Mouse (Mus musculus) left cerebral cortex, adult 18-20 months (tissue): ENCODE data around the gene Sash1. TPM values are rescaled to one million over a fixed set of nuclear protein-coding genes. Genes with fewer than 3 reads are reported as not detected.

ENCODE experiments used
- DNase-seq, 2 experiments: peaks; one replicate each; pipeline ENCODE4 v3.0.0; 2021 to 2022; ENCODE audit warnings: low spot score in 2 of 2, mixed read lengths in 1 of 2
- total RNA-seq, 2 experiments: library from RNA; stranded (reverse); gene quantifications; 2 replicates each; pipeline ENCODE4 v1.2.3; 2021

The Sash1 gene
- total RNA-seq, 2 experiments from 2014 or later, result 44.3 to 53.6 TPM

DNA sequence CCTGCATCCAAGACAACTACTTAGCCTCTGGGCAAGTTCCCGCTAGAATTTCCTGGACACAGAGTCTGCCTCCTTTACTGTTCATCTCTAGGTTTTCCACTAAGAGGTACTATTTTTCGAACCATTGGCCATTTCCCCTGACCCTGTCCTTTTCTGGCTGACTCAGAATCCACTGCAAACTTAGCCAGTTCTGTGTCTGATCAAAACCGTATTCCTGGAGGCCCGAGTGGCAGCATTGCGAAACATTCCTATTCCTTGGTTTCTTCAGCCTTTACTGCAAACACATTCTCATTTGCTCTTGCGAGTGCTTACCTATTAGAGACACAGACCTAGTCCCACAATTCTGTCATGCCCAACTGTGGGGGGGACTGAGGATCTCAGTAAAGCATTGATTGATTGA is 17.2 kb upstream of the Sash1 start:
- DNase-seq, result no peak

- DNase-seq, result no peak
These were observed 16.5 kb upstream of the Sash1 start for GRCm38 (mm10) chr10:8902412-8902811.

GRCm38 (mm10) chr10:8898831-8899511 is 13.1 kb upstream of the Sash1 start:
- no peak for DNase-seq

DNA sequence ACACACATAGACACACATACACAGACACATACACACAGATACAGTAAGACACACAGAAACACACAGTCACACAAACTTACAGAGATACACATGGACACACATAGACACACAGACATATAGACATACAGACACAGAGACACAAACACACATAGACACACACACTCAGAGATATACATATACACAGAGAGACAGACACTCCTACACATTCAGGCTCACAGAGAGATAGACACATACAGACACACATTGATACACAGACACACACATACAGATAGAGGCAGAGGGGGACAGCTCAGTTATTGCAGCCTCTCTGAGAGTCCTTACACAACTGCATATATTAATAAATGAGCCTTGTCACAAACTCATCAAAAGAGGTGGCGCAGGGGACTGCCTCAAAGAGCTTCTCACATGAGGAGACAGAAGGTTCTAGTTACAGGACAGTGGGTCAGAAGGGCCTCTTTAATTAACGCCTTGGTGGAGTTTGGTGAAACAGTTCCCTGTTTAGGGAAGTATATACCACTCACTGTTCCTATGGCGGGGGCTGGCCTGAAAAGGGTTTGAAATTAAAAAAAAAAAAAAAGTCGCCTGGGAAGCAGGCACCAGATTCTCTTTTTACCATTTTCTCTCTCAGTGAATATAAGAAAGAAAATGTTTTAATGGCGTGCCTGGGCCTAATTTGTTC is 12.4 kb upstream of the Sash1 start:
- no peak for DNase-seq

GRCm38 (mm10) chr10:8894965-8895515 is 9.2 kb upstream of the Sash1 start:
- no peak for DNase-seq

DNA sequence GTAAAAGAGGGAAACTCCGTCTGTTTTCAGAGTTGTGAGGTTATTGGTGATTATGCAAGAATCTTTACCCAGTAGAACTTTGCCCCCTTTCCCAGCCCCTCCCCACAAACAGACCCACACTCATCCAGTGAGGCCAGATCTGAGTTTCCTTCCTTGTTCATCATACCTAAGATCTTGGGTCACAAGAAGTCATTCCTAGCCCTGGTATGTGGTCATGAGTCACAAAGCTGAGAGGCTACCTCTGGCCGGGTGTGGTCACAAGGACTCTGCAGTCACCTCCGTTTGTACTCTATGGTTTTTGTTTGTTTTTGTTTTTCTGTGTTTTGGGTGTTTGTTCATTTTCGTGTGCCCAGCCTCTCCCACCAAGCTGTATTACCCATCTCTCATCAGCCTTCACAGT is 4.6 kb upstream of the Sash1 start:
- no peak for DNase-seq

DNA sequence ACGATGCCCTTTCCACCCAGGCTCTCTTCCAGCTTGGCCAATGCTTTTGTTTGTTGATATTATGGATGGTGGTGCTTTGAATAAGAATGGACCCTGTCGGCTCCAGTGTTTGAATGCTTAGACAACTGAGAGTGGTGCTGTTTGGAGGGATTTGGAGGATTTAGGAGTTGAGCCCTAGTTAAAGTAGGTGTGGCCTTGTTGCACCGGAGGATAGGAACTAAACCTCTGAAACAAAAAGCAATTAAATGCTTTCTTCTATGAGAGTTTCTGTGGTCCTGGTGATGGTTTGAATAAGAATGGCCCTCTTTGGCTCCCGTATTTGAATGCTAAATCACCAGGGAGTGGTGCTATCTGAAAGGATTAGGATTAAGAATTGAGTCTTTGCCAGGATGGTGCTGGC is 3.5 kb upstream of the Sash1 start:
- no peak for DNase-seq

DNA sequence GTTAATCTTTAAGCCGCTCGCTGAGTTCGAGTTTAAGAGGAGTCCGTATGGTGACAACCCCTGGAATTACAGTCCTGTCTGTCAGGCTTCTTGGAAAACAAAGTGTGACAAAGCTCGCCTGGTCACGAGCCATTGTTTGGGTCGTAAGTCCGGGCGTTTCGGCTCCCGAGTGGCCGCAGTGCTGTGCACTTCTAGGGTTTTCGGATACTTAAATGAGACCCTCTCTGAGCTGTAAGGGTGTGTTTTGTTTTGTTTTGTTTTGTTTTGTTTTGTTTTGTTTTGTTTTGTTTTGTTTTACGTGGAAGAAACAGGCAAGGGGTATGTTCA is 621 bp upstream of the Sash1 start:
- DNase-seq, result no peak

GRCm38 (mm10) chr10:8885201-8885600 is 669 bp downstream of the Sash1 start:
- DNase-seq, result no peak

DNA sequence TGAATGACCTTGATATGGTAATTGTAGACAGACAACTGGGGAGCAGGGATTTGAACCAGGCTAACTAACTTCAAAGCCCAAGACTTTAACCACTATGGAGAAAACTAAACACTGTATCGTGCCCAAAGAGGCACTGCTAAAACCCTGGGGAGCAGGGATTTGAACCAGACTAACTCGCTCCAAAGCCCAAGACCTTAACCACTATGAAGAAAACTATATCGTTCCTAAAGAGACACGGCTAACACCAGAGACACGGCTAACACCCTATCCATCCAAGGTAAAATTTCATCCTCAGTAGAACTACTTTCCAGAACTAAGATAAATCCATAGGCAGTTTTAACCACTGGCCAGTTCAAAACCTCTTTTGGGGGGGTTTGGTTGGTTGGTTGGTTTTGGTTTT is 1.3 kb downstream of the Sash1 start:
- no peak for DNase-seq

GRCm38 (mm10) chr10:8883686-8884085 is 2.2 kb downstream of the Sash1 start:
- DNase-seq, result no peak

DNA sequence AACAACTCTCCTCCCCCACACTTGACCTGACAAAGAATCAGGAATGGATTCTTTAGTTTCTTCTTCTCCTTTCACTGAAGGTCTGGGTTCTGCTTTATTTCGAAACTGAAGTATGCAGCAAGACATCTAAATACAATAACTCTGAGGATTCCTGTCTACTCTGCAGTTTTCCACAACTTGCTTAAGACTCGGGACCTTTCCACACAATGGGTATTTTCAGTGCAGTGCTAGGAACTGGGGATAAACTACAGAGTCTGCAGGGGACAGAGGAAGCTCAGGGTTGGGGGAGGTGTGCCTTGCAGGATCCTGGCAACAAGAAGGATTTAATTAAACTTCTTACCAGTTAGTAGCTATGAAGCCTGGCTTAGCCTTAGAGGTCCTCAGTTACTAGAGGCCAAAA is 4.1 kb downstream of the Sash1 start:
- no peak for DNase-seq

- DNase-seq, result no peak
These were observed 4.8 kb downstream of the Sash1 start for GRCm38 (mm10) chr10:8880950-8881675.

DNA sequence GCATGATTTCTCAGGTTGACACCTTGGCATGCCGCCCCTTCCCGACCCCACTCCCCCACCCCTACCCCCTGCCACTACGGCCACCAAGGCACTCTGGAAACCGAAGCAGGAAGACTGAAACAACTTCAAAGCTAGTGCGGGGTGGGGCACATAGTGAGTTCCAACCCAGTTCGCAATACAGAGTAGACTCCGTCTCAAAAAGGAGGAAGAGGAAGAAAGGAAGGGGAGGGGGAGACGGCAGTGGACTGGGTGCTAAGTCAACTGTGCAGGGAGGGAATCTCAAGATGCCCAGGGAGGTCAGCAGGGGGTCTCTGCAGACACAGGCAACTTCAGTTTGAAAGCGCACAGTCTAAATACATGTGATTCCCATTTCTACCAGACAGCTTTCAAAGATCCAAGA is 7.0 kb downstream of the Sash1 start:
- no peak for DNase-seq

GRCm38 (mm10) chr10:8878381-8878780 is 7.5 kb downstream of the Sash1 start:
- no peak for DNase-seq

DNA sequence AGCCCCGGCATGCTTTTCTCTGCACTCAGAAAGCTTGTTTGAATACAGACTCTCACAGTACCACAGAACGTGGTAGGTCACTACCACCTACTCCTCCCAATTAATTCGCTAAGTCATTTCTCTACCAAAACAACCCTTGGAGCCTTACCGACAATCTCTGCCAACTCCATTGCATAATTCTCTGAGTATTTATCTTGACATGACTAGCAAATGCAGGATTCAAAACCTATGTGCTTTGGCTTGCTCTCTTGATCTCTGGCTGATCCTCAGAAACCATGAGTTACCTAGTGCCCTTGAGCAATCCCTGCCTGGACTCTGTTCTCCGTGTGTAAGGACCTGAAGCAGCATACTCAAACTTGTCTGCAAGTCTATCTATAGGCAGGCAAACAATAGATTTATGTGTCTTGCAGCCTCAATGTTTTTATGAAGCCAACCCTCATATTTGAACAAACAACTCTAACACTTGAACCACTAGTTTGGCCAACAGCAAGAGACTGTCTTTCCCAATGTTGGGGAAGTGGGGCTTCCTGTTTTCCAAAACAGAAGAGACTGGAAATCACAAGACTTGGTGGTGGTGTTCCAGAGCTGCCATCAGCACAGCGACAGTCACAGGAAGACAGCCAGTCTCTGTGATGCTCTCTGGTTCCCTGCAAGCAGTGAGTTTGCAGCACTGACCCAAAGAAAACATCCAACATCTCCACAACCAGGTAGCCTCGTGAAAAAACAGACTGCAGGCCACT is 12.1 kb downstream of the Sash1 start:
- DNase-seq, result no peak

DNA sequence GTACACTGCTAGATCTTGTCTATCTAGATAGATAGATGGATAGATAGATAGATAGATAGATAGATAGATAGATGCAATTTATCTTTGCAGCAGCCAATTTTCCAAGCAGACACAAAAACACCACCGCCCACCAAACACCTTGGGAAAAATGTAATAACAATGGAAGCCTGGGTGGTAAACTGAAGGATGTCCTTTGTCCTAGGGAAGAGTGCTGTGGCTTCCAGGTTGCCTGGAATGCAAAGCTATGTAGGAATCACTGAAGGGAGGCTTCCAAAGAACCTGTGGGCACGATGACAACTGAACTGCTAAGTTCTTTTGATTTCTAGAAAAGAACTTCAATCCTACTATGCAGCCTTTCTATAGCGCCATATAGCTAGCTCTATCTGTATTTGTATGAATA is 13.1 kb downstream of the Sash1 start:
- no peak for DNase-seq

GRCm38 (mm10) chr10:8871935-8872334 is 13.9 kb downstream of the Sash1 start:
- no peak for DNase-seq

- DNase-seq, result no peak
These were observed 15.5 kb downstream of the Sash1 start for GRCm38 (mm10) chr10:8870368-8870767.

DNA sequence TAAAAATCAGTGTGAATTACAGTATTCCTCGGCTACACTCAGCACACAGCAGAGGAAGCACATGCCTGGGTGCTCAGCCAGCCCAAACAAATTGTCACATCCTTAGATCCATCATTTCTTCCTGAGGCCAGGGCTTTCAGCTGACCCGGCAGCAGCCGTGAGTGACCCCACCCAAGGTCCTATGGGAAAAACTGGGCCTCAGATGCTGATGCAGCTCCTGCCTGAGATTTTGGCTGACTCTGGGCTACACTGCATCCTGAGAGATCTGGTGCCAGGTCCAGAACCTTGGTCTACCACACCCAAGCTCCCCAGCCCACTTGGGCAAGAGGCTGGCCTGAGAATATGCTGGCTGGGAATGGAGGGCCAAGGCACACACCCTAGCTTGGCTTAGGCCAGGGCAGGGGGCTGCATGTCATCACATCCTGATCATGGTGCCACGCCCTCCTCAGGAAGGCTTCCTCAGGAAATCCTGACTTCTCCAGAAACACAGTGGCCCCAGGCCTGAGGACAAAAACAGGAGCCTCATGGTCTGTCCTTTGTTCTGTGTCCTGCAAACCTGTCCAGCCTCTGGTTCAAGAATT is 19.7 kb downstream of the Sash1 start:
- no peak for DNase-seq

DNA sequence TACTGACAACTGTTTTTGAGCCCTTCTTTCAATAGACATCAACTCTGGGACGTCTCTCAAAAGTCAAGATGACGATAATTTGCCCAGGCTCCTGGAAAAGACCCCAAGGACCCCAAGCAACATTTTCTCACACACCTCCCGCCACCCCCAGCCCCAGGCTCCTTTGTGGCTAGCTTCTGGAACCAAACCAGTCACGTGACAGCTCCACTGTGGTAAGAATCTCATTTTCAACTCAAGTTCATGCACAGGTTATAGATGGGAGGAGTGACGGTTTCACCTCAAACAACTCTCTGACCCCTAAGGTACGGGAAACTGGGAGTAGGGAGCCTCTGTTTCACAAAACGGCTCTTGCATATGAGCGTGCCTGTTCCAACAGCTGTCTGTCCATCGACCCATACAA is 25.2 kb downstream of the Sash1 start:
- DNase-seq, result no peak
